Mouse (Mus musculus) cerebellum, postnatal 36 days (tissue): ENCODE results near the gene Arih1.
"Not testable (repeated sequence)": the region's sequence is repeated elsewhere in the genome, so short reads cannot be mapped to it uniquely, and the experiment has no call there.

Experiments used
- DNase-seq, 2 experiments: peaks; one replicate each; pipeline ENCODE4 v3.0.0; 2021 to 2022; ENCODE audit warnings: mixed read lengths in 2 of 2

Arih1 gene

DNA sequence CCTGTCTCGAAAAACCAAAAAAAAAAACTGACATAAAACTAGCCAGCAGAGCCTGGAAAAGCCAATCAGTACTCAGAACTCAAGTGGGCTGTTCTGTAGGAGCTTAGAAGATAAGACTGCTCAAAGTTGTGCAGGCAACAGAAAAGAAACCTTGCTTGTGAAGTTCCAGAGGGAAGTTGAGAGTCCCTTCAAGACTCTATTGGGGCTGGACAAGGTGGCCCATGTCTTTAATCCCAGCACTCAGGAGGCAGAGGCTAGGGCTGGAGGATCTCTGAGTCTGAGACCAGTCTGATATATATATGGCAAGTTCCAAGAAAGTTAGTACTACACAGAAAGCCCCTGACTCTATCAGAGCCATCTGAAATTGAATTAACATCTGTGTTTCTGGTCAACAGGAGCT is 28.0 kb downstream of the Arih1 start:
- no peak for DNase-seq

DNA sequence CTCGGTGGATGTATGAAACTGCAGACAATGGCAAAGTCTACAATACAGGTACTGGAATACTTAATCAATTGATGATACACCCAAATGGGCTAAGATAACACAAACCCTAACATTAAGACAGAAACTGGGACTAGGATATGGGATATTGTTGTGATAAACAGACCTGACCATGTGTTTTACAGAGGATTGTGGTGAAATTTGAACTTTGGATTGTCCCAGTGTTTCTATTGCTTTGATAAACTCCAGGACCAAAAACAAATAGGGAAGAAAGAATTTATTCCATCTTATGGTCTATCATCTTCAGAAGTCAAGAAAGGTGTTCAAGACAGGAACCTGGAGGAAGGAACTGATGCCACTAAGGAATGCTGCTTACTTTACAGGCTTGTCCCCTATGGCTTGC is 28.7 kb downstream of the Arih1 start:
- no peak for DNase-seq

DNA sequence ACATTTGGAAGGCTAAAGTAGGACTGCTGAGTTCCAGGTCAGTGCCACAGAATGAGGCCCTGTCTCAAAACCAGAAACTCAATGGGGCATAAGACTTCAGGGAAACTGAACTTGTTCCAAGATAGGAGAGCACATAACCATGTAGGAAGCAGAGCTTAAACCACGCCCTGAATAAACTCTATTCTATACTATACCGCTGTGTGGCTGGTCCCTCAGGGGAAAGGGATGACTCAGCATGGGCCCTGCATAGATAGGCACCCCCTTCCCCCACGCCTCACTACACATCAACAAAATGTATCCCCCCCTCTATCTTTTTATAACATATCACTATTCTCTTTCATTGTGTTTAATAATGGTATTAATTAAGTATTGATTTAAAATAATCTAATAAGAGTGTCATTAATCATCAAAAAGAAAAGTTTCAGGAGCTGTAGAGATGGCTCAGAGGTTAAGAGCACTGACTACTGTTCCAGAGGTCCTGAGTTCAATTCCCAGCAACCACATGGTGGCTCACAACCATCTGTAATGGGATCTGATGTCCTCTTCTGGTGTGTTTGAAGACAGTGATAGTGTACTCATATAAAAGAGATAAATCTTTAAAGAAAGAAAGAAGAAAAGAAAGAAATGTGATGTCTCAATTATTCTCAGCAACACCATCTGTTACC is 30.9 kb downstream of the Arih1 start:
- no peak for DNase-seq

DNA sequence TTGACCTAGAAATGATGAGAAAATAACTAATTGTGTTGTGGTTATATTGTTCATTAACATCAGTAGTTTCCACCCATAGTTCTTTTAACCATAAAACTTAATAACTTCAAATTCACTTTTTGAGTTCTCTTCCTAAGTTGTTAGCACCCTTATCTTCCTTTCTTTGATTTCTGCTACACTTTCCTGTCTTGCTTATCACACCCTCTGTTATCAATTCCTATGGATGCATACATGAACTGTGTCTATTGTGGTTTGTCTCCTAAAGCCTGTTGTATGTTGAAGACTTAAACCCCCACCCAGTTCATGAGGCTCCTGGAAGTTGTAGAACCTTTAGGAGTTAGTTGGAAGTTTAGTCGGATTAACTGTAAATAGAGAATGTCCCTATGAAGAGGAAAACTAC is 52.7 kb downstream of the Arih1 start:
- DNase-seq, result no peak

DNA sequence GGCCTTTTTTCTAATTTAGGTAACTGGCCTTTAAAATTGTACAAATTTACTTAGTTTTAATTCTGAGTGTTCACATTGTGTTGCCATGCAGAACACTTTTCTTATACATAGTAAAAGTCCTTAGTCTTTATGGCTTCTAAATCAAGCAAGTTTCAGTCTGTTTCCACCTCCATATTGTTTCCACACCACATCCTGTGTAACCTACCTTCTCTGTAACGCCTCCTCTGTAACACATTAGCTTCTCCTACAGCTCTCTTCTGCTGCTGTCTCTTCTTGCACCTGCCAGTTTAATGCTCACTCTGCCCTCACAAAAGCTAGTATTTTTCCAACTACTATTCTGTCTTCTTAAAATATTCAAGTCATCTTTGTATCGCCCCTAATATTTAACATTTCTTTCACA is 54.8 kb downstream of the Arih1 start:
- no peak for DNase-seq

DNA sequence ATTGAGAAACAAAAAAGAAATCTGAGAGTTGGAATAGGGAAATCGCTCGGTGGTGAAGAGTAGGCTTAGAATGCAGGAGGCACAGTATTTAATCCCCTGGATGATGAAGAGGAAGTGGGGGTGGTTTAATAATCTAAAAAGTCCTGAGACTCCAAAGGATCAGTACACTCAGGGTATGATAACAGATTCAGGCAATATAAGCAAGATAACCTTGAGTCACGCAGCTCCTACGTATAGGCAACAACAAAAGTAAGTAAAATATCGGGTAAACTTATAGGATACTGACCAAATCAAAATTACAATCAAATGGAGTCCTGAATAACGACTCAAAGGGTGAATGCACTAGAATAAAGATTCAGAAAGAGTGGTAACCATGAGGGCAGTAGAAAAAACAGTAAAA is 65.9 kb downstream of the Arih1 start:
- no peak for DNase-seq

DNA sequence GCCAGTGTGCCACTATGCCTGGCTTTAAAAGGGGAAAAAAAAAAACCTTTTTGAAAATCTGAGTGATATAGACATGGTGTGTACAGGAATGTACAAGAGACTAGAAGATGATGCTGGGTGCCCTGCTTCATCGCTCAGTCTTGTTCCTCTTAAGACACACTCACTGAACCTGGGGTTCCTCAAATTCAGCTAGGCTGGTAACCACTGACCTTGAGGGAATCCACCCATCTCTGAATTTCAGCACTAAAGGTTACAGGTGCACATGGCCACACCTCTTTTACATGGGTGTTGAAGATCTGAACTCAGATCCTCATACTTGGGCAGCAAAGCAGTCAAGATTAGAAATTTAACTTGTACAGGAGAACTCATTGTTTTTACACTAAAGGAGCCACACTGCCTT is 79.1 kb downstream of the Arih1 start:
- no peak for DNase-seq

DNA sequence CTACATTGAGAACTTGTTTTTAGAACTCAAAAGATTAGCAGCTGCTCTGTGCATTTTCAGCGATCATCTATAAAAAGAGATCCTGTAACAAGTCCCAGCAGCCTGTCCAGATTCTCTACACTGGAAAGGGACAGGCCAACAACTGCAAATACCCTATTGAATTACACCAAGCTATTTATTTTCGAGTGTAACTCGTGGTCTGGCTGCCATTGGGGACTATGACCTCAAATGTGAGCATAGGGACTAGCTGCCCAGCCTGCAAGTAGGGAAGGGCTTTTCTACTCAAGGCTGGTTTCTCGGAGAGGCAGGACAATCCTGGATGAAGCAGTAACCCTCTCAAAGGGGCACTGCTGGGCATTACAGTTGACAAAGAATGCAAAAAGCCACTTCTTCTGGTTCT is 97.3 kb downstream of the Arih1 start:
- no peak for DNase-seq

DNA sequence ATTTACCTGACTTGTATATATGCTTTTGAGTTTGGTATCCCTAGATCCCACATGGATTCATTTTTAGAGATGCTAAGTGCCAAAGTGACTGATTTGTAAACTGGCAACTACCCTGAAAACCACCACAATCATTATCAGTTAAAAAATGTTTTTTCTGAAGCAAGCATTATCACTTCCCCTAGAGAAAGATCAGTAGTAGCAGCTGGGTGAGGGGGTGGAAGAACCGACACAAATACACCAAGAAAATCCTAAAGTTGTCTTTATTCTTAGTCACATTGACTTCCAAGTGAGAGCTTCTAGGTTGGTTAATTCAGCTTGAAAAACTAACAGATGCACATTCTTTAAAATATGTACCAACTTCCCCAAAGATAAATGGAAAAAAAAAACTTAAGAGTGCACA is 98.1 kb downstream of the Arih1 start:
- DNase-seq, result no peak

DNA sequence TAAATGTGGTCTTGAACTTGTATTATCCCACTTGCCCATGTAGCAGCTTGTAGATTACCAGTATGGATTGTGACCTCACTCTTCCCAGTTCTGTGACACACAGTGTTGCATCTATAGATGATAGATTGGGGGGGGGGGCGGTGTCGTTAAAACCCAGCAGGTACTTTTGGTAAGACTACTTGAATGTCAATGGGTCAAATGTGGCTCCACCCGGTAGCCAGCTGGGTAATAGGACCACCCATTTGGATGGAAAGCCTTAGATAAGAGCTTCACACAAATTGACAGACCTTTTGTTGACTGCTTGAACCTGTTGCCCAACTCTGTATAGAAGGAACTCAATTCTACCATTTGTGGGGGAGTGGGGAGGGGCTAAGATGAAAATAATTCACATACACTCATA is 99.0 kb downstream of the Arih1 start:
- no peak for DNase-seq

DNA sequence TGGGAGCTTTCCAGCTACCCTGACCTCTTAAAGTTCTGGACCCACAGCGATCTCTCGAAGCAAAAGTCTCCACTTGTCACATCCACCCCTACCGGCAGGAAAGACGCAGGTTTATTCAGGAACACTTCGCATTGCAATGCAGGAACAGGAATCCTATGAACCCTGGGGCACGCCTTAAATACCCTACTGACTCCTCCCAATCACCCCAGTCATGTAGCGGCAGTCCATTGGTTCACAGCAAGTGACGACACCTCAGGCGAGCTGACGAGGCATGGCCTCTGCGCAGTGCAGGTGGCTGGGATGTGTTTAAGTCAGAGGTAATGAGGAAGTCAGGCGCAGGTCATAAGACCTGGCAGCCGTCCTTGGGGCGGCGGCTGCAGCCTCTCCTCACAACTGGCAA is 110.8 kb downstream of the Arih1 start:
- DNase-seq, result no peak

DNA sequence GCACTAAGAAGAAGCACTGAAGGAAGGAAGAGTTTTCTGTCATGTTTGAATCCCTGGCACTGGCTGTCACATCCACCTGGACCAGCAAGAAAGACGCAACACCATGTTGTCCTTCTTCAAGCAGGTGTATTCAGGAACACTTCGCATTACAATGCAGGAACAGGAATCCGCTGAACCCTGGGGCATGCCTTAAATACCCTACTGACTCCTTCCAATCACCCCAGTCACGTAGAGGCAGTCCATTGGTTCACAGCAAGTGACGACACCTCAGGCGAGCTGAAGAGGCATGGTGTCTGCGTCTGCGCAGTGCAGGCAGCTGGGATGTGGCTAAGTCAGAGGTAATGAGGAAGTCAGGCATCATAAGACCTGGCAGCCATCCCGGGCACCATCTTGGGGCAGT is 116.8 kb downstream of the Arih1 start:
- DNase-seq, result no peak

DNA sequence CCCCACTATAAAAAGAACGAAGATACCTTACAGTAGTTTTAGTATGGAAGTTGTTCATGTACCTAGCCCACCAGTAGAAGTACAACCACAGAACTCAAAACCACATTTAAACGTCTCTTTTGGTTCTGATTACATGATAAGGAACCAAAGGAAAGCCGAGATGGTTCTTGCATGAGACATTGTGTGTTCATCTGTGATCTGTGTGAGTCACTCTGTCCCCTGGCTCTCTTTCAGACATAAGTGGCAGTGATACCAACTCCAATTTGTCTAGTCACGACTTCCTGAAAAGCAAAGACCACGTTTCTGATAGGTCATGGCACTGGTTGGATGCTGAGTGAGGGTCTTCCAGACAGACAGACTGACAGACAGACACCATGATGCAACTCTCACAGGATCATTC is 117.2 kb downstream of the Arih1 start:
- no peak for DNase-seq

DNA sequence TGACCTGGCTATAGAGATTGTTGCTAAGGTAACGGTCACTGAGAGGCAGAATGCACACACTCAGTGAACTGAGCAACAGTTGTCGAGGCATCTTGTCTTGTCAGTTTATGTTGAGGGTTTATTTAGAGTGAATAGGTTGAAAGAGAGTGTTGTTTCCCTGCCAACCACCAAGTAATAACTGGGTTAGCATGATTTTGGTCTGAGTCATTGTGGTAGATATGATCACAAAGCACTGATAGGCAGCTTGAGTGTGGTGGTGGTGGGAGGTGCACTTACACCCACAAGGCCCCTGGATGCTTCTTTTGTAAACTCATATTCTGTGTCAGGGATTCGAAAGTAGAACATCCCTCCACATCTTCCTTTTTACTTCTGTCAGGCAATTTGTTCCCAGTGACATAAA is 125.9 kb downstream of the Arih1 start:
- not testable (repeated sequence) for DNase-seq

DNA sequence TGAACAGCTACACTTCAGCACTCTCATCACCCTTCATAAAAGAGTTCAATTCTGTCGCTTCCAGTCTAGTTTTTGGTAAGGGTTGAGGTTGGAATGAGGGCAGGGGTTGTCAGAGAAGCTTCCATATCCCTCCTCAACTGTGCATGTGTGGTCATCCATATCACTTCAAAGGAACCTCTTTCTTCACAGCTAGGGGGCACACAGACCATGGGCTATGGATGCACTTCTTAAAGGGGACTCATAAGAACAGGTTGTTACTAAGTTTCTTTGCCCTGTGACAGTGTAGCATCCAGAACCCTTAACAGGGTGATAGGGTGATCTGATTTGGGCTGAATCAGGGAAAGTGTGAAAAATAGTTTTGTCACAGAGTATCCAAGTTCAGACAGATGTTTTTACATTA is 128.4 kb downstream of the Arih1 start:
- not testable (repeated sequence) for DNase-seq

DNA sequence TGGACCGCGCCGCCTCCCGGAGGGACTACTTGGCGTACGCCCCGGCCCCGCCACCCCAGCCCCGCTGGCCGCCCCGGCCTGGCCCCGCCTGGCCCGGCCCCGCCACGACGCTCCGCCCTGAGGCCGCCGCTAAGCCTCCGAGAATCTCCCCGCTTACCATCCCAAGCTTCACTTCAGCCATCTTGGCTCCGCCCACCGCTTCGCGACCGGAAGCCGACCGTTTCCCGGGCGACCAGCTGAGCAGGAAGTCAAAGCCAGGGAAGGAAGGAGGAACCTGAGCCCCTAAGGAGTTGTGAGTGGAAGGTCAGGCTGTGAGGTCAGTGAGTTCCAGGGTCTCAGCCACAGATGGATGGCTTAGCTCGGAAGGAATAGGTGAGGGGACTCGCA is 133.2 kb downstream of the Arih1 start, which contains the start of gene Bbs4:
Gene Bbs4 (minus strand): TSS at position 256 of the 387 bp plus-strand sequence.
- DNase-seq, result peak; percentile 89 to 92

DNA sequence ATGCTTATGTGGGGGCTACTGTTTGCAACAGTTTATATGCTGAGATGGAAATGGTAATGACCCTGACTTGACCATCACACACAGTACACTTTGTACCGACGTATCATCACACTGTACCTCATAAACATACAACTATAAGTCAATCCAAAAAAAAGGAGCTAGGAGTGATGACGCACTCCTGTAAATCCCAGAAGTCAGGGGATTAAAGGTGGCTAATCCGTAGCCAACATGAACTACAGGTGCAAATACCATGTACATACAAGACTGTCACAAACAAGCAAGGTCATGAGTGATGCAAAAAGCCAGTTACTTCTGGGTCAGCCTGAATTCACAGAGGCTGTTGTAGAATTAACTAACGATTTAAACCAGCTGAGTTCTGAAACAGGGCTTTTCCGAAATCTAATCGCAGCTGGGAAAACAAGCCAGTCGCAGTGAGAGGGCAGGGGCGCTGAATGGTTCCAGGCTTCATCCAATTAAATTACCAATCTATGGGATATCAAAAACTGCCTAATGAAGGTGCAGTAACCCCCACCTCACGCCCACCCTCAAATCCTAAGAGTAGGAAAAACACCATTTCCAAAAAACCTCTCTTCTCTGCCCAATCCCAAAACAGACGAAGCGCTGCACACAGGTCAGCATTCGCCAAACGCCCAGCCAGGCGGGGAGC is 133.7 kb downstream of the Arih1 start:
- no peak for DNase-seq

DNA sequence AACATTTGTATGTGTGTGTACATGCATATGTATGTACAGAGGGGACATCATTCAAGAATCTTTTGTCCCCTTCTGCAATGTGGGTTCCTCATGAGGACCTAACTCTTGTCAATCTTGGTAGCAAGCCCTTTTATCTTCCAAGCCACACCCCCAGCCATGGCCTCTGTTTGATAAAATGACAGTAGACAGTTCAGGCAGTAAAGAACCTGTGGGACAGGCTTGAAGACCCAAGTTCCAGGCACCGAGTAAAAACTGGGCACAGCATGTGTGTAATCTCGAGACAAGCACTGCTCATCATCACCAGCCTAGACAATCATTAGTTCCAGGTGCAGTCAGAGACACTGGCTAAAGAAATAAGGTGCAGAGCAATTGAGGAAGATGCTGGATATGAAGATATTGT is 140.2 kb downstream of the Arih1 start:
- no peak for DNase-seq

DNA sequence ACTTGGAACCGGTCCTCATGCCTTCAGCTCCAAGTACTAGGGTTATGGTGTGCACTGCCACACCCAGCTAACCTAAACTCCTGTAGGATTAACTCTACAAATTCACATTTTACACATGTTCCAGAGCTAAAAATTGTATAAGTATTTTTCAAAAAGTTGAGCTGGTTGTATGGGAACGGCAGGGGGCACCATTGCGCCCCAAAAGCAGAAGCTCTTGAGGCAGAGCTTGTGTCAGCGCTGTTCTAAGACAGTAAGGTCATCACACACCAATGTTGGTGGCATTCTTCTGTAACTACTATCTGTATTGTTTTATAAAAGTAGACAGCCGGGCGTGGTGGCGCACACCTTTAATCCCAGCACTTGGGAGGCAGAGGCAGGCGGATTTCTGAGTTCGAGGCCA is 146.4 kb downstream of the Arih1 start:
- DNase-seq, result peak in 1 of 2 experiments; percentile 9

DNA sequence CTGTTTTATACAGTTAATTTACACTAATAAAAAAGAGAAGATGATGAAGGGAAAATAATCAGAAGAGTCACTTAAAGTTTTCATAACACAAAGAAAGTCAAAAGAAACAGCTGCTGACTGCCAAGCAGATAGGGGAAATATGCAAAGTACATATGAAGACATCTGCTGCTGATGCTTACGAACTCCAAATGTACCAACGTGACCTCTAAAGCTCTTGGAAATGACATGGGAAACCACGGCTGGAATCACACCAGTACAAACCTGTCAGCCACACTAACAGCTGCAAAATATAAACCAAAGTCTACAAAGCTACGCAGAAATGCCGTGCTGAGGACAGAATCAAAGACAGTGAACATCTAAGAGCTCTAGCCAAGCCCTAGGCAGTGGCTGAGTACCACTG is 147.3 kb downstream of the Arih1 start:
- no peak for DNase-seq

DNA sequence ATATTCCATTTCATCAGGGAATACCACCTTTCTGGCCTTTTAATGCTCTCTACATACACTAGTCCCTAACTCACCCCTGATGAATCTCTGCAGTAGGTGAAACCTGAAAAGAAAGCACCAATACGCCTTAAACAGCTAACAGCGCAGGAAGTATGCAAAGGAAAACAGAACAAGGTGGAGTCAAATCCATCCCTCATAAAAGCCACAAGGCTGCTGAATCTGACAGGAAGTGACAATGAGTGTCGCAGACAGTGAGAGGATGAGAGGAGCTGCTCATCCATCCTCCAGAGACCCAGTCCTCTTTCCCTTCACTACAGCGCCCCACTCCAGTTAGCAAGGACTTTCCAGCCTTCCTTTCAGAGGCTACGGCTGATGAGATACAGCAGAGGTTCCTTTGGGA is 148.0 kb downstream of the Arih1 start:
- no peak for DNase-seq
